Mouse (Mus musculus) heart, postnatal 25 days (tissue): ENCODE data around the gene Slc35g2. TPM values are rescaled to one million over a fixed set of nuclear protein-coding genes. Genes with fewer than 3 reads are reported as not detected.

Experiments
- DNase-seq: peaks from one replicate; pipeline ENCODE4 v3.0.0; 2022; ENCODE audit warnings: low spot score
- intact Hi-C: fragments of 180-260 bp; cut with DNase I; formaldehyde crosslinking; loops from one replicate; pipeline ENCODE4 v1.15.1; 2025
- total RNA-seq, 2 experiments: library from RNA; stranded (reverse); gene quantifications; 2 replicates each; pipeline ENCODE4 v1.2.3; 2021

Slc35g2 gene
- total RNA-seq, 2 experiments from 2014 or later: 3.7 to 4.9 TPM

DNA sequence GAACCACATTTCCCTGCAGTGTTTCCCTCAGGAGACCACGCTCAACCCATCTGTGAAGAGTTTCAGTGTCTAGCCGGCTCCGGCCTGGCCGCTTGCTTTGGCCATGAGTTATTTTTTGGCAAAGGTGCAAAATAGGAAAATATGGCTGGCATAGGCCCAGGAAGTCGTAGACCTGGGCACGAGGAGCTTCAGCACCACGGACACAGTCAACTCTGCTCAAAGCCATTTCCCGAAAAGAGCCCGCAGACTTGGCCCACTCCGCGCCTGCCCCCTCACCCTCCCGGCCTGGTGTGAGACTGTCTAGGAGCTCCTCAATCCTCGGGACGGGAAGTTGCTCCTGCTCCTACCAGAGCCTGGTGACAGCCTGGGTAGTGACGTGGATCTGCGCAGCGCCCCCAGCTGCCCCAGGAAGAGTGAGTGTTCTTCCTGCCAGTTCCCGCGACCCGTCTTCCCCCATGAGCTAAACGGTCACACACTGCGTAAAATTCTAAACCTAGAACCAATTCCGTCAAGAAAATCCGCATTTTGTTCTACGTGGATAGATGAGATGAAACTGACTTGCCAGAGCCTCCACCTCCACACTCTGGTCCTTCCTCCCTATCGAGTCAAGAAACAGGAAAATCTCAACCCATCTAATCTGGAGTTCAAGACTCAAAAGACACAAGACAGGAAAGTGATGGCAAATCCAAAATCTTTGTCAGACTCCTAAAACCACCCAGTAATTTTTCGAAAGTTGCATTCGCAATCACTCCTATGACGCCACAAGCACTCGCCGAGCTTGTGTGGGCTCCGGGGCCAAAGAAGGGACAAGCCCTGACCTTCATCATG lies 878 bp downstream of the Slc35g2 start:
- intact Hi-C loops: loop anchor here (2.0 to 10.0 kb wide), 2 partner anchors 49 to 65 kb away; no protein-coding TSS in a partner anchor
- DNase-seq: peak; percentile 18

DNA sequence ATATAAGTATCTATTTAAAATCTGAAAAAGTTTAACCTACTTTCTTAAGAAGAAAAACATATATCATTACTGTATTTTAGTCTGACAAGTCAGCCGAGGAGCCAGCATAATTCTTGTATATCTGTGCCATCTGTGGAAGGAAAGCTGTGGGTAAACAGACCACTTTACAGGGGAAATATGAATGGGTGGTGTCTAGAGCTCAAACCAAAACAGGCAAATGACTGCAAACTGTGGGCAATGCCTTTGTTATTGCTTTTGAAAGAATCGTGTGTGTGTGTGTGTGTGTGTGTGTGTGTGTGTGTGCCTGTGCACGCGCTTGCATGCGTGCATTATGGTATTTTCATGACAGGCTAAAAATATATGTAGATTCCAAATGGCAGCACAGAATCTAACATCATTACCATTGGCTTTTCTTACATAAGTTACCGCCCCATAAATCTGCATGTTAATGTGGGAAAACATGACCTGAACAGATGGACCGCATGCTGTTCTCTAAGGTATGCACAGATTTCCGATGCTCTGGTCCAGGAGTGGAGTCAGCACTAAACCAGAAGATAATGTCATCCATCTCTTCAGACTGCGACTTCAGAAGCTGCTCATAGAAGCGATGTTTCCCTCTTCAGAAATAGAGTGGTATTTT lies 10.5 kb downstream of the Slc35g2 start:
- intact Hi-C loops: no loop called here
- no peak for DNase-seq

DNA sequence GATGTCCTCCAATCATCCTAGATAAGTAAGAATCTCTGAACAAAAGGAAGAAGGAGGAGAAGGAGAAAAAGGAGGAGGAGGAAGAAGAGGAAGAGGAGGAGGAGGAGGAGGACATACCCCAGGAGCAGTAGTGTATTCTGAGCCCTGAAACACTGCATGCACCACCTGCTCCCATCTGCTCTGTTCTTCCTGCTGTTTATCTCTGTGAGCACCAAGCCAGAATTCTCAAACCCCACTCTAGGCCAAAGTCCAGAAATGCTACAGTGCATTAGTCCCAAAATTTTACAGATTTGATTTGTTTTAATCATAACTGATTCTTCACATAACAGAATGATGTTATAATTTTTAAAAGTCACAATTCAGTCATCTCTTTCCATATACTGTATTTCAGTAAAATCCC lies 11.9 kb downstream of the Slc35g2 start:
- intact Hi-C loops: no loop called here

DNA sequence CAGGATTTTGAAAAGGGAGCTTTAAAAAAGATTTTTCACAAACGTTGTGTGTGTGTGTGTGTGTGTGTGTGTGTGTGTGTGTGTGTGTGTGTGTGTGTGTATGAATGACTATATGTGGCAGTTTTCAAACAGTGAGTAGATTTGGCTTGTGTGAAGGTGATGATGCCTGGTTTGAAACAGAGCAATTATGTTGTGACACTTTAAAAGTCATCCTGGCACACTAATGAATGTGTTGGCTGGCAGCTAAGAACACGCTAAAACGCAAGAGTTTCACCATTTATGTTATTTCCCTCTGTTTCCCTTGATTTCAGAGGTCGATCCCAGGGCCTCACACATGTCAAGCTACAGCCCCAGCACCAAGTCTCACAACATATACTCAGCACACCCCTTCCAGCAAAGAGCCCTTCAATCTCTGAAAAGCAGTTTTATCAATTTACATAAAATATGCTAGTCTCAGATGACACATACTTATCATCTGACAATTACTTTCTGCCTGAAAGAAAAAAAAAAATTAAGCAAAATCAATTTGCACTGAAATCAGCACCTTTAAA lies 12.8 kb downstream of the Slc35g2 start:
- DNase-seq: no peak
- intact Hi-C loops: no loop called here

More for the DNA sequence above, 11.9 kb downstream of the Slc35g2 start:
- DNase-seq: no peak

DNA sequence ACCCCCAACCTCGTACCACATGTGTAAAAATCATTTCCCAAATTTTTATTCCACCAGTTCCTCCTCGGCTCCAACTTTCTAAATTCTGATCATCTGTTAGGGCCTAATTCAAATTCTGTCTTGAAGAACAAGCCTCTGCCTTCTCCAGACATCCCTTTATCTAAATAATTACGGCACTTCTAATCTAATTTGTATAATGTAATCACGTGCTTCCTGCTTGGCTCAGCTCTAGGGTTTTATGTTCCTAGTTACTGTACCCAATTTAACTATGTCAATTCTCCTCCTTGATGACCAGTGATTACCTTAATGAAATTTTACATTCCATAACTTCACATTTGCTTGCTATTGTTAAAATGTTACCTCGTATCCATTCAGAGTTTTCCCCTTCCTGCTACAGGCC lies 15.2 kb downstream of the Slc35g2 start:
- DNase-seq: no peak
- intact Hi-C loops: no loop called here

DNA sequence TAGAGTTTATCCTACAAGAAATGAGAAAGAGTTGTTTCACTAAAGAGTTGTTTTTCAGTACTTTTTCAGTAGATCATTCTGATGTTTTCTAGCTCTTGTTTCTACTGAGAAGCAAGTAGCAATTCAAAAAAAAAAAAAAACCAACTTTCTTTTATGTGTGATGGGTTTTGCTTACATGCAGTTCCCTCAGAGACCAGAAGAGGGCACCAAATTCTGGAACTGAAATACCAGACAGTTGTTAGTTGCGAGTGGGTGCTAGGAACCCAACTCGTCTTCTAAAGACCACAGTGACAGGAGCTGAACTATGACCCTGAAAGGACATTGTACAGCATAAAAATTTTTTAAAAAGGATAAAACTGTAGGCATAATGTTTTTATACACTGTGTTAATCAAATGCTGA lies 22.6 kb downstream of the Slc35g2 start:
- DNase-seq: no peak
- intact Hi-C loops: loop anchor here (5.0 to 10.0 kb wide), 3 partner anchors 41 to 526 kb away; partner anchors contain the start of gene Msl2

DNA sequence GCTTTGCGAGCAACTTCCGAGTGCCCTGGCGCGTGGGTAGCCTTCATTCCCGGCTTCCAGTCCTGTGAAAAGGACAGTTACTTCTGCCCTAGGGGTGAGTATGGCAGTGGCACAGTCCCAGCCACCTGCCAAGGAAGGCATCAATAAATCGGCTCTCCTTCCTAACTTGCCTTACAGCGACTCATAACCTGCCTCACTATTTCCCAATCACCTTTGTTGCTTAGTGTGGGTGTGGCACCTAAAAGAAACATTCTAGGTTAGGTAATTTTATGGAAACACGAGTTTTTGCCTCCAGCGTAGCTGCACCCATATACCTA lies 24.3 kb downstream of the Slc35g2 start:
- DNase-seq: no peak
- intact Hi-C loops: loop anchor here (5.0 to 10.0 kb wide), 3 partner anchors 39 to 528 kb away; partner anchors contain the start of gene Msl2

DNA sequence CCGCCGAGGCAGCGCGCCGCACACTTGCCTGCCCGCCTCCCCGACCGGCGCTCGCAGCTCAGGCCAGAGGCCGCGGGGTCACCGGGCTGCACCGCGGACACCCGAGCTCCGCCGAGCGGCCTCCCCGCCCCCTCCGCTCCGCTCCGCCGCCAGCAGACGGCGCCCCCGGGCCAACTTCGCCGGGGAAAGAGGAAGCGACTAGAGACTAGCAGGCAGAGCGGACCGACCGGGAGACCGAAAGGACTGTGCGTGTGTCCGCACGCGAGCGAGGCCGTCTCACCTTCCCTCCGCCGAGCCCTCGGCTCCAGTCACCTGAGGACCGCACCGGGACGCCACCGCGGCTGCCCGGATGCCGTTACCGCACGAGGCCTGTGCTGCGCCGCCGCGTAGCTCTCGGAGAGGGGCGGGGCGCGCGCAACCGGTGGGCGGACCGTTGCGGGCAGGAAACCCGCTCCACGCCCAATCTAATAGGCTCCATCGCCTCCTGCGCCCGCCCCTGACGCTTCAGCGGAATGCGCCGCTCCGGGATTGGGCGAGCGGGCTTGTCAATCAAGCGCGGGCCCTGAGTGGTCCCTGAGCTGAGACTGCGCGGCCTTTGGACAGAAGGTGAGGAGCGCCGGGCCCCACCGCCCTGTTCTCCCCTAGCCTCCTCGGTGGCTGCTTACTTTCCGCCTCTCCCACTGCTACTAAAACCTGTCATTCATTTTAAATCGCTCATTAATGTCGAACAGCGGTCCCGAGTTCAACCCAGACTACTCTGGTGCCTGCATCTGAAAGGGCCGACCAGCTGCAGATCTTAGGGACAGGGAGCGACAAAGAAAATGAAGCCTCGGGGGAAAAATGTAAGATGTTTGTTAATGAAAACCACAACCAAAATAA lies 24.9 kb downstream of the Slc35g2 start, which contains the start of gene Nck1:
Gene Nck1, minus strand, starts transcription at position 420 of the 879 bp plus-strand sequence.
- intact Hi-C loops: loop anchor here (1.0 to 10.0 kb wide), 6 partner anchors 25 to 529 kb away; partner anchors contain the start of gene Msl2
- peak; percentile 99 for DNase-seq

DNA sequence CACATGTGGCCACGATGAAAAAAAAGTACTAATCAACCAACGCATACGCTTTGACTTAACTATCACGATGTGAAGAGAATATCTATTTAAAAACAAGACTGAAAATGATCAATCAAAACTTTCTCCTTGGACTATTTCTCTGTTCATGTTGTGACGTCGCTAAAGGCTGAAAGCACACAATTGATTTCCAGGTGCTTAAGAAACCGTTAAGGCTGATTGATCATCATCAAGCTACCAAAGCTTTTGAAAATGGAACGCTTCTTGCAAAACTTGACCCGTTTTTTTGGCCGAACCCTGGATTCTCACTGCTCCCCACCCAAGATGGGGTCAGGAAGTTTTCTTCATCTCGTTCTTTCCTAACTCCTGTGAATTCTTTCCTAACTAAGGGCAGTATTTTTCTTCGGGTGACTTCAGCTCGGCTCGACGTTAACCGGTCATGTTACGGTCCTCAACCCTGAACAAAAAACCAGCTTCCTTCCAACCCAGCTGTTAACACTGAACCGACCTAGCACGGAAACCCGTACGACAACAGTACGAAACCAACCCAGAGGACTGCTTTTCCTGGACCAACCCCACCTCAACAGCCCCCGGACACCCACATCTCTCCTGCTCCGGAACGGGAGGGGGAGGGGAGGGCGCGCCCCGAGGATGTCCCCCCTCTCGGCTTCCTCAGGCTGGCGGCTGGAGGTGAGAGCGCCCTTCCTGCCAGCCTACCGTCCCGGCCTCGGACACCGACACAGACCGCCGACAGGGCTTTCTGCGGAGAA lies 25.8 kb downstream of the Slc35g2 start:
- no peak for DNase-seq
- intact Hi-C loops: loop anchor here (1.0 to 10.0 kb wide), 6 partner anchors 24 to 530 kb away; partner anchors contain the start of gene Msl2

DNA sequence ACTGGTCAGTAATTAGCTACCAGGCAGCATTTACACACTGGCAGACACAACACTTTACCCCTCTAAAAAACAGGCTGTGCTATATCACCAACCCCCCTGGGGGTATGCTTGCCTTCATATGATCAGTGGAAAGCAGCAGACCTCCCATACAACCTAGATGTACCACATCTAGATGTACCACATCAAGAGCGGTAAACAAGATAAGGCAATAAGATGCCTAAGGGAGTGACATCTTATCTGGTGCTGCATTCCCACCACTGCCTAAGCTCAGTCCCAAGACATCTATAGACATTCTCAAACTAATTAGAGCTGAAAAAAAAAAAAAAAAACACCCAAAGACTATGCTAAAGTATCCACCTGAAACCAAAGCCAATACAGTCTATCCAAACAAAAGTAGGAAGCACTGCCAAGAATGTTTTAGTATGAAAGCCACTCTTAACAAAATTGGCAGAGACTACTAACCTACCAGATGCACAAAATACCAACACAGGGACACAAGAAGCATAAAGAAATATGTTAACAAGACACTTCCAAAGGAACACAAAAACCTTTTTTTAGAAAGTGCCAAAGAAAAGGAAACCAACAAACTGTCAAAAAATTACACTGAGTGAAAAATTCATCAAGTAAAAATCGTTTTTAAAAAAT lies 35.1 kb downstream of the Slc35g2 start:
- DNase-seq: no peak
- intact Hi-C loops: no loop called here

DNA sequence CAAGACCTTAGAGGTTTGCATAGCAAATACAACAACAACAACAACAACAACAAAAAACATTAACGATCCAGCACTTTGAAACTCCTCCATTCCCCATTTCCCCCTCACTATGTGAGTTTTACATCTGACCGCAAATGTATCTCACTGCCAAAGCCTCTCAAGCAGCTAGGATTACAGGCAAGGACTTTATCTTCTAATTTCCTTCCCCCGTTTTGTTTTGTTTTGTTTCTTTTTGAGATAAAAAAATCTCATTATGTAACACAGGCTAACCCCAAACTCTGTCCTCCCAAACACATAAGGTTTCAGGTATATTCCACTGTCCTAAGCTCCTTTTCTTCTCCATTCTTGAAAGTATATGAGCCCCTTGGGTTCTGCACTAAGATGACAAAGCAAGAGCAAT lies 36.2 kb downstream of the Slc35g2 start:
- DNase-seq: no peak
- intact Hi-C loops: no loop called here

DNA sequence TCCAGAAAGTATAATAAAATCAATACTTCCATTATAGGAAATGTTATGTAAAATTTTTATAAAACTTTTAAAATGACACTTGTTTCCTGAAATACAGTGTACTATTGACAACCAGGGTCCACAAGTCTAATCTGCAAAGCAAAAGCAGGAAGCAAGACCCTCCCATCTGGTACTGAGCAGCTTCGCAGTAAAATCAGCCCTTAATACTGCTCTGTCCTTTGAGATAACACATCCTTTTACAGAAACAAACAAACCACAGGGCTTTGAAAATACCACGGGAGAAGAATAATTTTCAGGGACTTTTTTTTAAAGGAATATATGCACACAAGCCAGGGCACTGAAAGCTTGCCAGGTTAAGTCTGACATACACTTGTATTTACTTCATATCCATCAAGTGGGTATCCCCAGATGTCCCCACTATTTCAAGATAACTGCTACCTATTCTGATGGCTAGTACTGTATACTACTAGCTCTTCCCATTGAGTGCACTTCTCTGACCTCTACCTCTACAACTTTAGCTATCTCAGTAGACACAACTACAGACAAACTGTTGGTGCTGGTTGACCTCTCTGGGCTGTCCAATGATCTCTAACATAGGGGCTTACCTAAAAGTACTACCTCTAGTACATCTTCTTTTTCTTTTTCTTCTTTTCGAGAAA lies 37.9 kb downstream of the Slc35g2 start:
- DNase-seq: no peak
- intact Hi-C loops: no loop called here

DNA sequence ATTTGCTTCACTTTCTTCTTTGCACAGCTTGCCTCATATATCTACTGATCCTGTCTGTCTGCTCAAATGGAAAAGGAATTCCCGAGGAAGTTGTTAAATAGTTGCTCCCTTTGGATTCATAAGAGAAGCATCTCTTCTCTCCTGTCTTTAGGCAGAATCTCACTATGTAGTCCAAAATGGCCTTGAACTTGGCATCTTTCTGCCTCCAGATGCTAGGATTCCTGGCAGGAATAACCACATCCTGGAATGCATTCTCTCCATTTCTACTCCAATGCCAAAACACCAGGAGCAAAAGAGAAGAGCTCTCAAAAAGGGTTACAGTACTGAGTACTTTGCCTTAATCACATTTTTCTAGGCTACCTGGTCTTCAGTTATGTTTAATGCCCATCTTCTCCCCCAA lies 39.6 kb downstream of the Slc35g2 start:
- intact Hi-C loops: no loop called here
- no peak for DNase-seq

DNA sequence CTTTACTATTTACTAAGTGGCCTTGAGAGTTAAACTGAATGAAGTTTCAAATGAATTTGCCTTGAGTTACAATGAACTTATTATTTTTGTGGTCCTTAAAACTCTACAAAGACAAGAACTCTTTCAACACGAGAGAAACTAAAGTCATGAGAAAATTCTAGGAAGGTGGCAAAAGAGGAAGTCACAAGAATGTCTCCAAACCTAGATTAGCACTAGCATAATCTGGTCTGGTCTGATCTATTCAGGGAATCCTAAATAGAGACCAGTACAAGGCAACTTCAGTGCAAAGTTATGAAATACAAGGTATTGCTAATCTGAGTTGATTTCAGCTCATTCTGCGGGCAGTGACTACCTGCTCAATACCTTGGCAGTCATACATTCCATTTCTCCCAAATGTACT lies 45.7 kb downstream of the Slc35g2 start:
- intact Hi-C loops: no loop called here
- DNase-seq: no peak

DNA sequence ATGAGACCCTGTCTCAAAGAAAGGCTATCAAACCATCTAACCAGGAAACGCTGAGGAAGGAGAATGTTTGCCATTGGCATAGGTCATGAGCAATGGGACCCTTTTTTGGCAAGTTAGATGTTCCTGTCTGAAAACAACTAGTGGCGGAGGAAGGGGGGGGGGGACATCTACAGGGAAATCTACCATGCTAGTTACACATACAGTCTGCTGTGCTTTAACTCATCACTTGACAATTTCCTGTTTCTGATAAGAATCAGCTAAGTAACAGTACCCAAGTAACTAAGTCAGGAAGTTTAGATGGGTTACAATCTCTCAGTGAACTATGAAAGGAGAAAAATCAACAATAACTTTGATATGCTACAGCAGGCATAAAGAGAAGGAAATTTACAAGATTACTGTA lies 48.9 kb downstream of the Slc35g2 start:
- intact Hi-C loops: loop anchor here (5.0 kb wide), 1 partner anchor 395 kb away; no protein-coding TSS in a partner anchor
- no peak for DNase-seq

DNA sequence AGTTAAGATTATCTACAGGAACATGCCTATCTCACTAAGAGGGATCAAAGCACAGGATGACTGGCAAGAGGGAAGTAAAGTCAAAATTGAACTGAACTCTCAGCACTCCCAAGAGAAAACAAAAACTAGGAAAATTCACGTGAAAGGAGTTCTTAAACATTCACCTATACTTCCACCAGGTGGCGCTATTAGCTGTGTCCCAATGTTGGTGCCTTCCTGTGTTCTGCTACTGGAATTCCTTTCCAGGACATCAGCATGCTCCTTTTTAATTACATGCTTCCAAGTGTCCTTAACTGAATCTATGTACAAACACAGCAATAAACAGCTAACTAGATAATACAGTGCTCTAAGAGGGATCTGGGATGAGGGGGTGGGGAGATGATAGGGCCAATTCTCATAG lies 50.3 kb downstream of the Slc35g2 start:
- DNase-seq: peak; percentile 7
- intact Hi-C loops: loop anchor here (2.0 to 5.0 kb wide), 4 partner anchors 24 to 397 kb away; partner anchors contain the start of gene Slc35g2

DNA sequence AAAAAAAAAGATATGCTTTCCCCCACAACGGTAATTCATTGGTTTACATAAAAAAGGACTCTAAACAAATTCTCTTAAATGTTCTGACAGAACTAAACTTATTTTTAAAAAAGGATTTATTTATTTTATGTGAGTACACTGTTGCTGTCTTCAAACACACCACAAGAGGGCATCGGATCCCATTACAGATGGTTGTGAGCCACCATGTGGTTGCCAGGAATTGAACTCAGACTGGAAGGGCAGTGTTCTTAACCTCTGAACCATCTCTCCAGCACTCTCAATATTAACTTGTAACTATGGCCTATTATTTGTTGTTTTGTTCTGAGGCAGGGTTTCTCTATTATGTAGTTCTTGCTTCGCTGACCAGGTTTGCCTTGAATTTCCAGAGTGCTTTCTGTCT lies 50.9 kb downstream of the Slc35g2 start:
- intact Hi-C loops: loop anchor here (2.0 to 5.0 kb wide), 4 partner anchors 25 to 397 kb away; partner anchors contain the start of gene Slc35g2
- no peak for DNase-seq

DNA sequence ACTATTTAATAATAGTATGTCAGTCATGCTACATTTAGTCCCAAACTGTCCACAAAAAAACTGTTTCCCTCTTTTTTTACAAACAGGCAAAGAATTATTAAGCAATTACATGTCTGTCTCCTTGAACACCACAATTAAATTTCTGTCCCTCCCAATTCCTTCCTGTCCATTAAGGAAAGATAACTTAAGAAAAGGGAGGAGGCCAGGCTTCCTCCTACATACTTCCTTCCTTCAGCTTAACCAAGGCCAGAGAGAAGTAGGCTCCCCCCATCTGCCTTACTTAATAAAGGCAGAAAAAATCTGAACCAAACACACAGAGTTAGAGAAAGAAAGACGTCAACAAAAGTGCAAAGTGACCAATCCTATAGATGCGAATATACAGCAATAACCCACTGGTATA lies 63.3 kb downstream of the Slc35g2 start:
- intact Hi-C loops: loop anchor here (1.0 to 5.0 kb wide), 2 partner anchors 36 to 40 kb away; partner anchors contain the start of gene Nck1

More for the DNA sequence above, 63.3 kb downstream of the Slc35g2 start:
- no peak for DNase-seq
